Mouse (Mus musculus): ENCODE measurements around the gene Olfr972.
"Not testable (repeated sequence)": the region's sequence is repeated elsewhere in the genome, so short reads cannot be mapped to it uniquely, and the experiment has no call there.

- not testable (repeated sequence) for TF ChIP-seq POLR2A (IDR thresholded peaks at IDR 0.05; ENCODE audit: low read depth, low read length); CTCF (IDR thresholded peaks at IDR 0.05; ENCODE audit: extremely low read depth, insufficient read depth, insufficient read length, insufficient replicate concordance)
Observed at GRCm38 (mm10) chr9:39871986-39872385, 5.8 kb downstream of the Olfr972 start.

Data from spleen, adult 2 months (tissue).